Mouse (Mus musculus) liver, embryonic 14.5 days (tissue): ENCODE measurements around the gene Nxnl1. TPM values are rescaled to one million over a fixed set of nuclear protein-coding genes. Genes with fewer than 3 reads are reported as not detected.

Source experiments
- ATAC-seq: fragments of 200-750 bp; cut with Nextera tagmentation; 2 replicates; pipeline ENCODE4 v1.8.0; 2017; ENCODE audit warnings: moderate number of reproducible peaks, mild to moderate bottlenecking, moderate library complexity; ENCODE audit not compliant: insufficient read depth
- DNase-seq, 3 experiments: peaks; one replicate each; pipeline ENCODE4 v3.0.0-alpha.2; 2012 to 2013; ENCODE audit warnings: low read depth in 3 of 3, low spot score in 3 of 3
- H3K27ac ChIP-seq: fragments of 300-500 bp; sonication (generic); 2 replicates; pipeline ENCODE4 v1.5.1; 2014; ENCODE audit warnings: moderate library complexity, mild to moderate bottlenecking, control low read depth, inconsistent platforms
- H3K27me3 ChIP-seq: fragments of 300-500 bp; sonication (generic); 2 replicates; pipeline ENCODE4 v1.6.1; 2014; ENCODE audit warnings: mild to moderate bottlenecking, low read length, moderate library complexity; ENCODE audit not compliant: control insufficient read depth, insufficient read depth
- H3K36me3 ChIP-seq: fragments of 300-500 bp; sonication (generic); replicated peaks from 2 replicates; pipeline ENCODE4 v1.6.1; 2014; ENCODE audit warnings: low read depth; ENCODE audit not compliant: control insufficient read depth, insufficient read depth
- H3K4me1 ChIP-seq, 2 experiments: fragments of 200-500 bp in 1 of 2; fragments of 300-500 bp in 1 of 2; sonication (generic) in 1 of 2; replicated peaks; 2 replicates each; pipeline ENCODE4 v1.6.1; 2012 to 2014; ENCODE audit warnings: antibody characterized with exemption in 1 of 2, inconsistent platforms in 1 of 2, low read length in 1 of 2; ENCODE audit not compliant: control insufficient read depth in 2 of 2, insufficient read depth in 2 of 2
- H3K4me2 ChIP-seq: fragments of 300-500 bp; sonication (generic); 2 replicates; pipeline ENCODE4 v1.6.1; 2014; ENCODE audit warnings: low read depth, mild to moderate bottlenecking, control low read depth, moderate library complexity
- H3K4me3 ChIP-seq, 2 experiments: fragments of 200-500 bp in 1 of 2; fragments of 300-500 bp in 1 of 2; sonication (generic) in 1 of 2; 2 replicates each; pipeline ENCODE4 v1.5.1; 2012 to 2014; ENCODE audit warnings: low read depth in 2 of 2, low read length in 2 of 2, mild to moderate bottlenecking in 2 of 2, control low read depth in 1 of 2, inconsistent platforms in 1 of 2, moderate library complexity in 1 of 2; ENCODE audit not compliant: insufficient read depth in 1 of 2
- H3K9ac ChIP-seq: fragments of 300-500 bp; sonication (generic); replicated peaks from 2 replicates; pipeline ENCODE4 v1.6.1; 2014; ENCODE audit warnings: mild to moderate bottlenecking, control low read depth, moderate library complexity
- H3K9me3 ChIP-seq: fragments of 300-500 bp; sonication (generic); 2 replicates; pipeline ENCODE4 v1.6.1; 2016; ENCODE audit warnings: low read length, mixed read lengths; ENCODE audit not compliant: control insufficient read depth
- CTCF ChIP-seq: IDR thresholded peaks from 2 replicates; pipeline ENCODE4 v1.5.1; 2016; ENCODE audit warnings: antibody characterized with exemption, low read depth, control low read depth
- EP300 ChIP-seq: IDR thresholded peaks from 2 replicates; pipeline ENCODE4 v1.6.1; 2016; ENCODE audit warnings: antibody characterized with exemption, low read depth
- WGBS: fragments of 180-500 bp; shearing (Covaris S2); extraction: QIAGEN DNeasy Blood & Tissue Kit; methylation state at CpG from one replicate; pipeline ENCODE4 v1.1.7; 2014; ENCODE audit not compliant: insufficient replicate concordance; 5-methylcytosine and 5-hydroxymethylcytosine counted together
- polyA plus RNA-seq, 2 experiments: library from polyadenylated mRNA; depleted of rRNA in 1 of 2; stranded (reverse) in 1 of 2; unstranded in 1 of 2; fragments of >200 nt; fragmentation: Nextera tagmentation in 1 of 2; extraction: Ambion mirVana in 1 of 2; gene quantifications; 2 replicates each; pipeline versions ENCODE4 v1.2.1 to v1.2.3; 2012 to 2014

Gene Nxnl1
- polyA plus RNA-seq, 2 experiments = 0.06 TPM; not detected in 1

DNA sequence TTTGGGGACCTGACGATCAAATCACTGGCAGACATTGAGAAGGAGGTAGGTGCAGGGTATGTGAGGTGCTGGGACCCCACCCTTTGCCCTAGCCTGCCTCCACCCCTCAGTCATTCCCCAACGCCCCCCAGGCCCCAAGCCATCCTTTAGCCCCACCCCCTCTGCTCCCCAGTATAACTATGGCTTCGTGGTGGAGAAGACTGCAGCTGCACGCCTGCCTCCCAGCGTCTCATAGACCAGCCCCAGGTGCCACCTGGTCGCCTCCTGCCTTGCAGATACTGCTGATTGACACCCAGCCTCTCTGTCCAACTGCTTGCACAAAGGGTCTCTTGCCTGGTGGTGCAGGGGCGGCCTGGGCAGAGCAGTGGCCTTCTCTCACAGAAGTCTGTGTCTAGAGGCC is 18.8 kb downstream of the Nxnl1 start:
- Histone ChIP-seq H3K27ac (no peak overlapping the region), H3K9ac (no peak overlapping the region), H3K4me3 (no peak overlapping the region), H3K4me1 (peaks cover 3 to 6% of the 10 kb centered on the region in 2 experiments; a peak in 1 of 4 replicates), H3K9me3 (no peaks in the 10 kb centered on the region), H3K4me2 (no peak overlapping the region), H3K27me3 (no peaks in the 10 kb centered on the region), H3K36me3 (no peaks in the 10 kb centered on the region; the same call in 1 of the 2 replicates)
- 71% methylated on average over 7 of the region's 7 CpGs for WGBS
- DNase-seq (no peak), ATAC-seq (no peak)
- TF ChIP-seq CTCF = no peak
- no peak for TF ChIP-seq EP300

DNA sequence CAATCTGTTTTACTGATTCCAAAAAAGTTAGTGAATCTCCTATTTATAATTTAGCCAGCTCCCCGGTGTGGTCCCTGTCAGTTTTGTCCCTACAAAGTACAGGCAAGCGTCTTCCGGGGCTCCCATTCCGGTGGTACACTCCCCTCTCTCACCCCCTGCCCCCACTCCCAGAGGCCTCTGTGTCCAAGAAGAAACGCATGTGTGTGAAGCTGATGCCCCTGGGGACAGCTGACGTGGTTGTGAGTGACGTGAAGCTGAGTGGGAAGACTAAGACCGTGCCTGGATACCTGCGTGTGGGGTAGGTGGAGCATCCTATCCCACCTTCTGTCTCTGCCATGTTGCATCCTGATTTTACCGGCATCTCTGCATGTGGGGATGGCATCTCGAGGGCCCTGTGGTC is 21.3 kb downstream of the Nxnl1 start:
- peaks cover 3 to 6% of the 10 kb centered on the region in 2 experiments; a peak in 1 of 4 replicates for H3K4me1 ChIP-seq
- TF ChIP-seq EP300 = no peak
- TF ChIP-seq CTCF = no peak
- 81% methylated on average over 11 of the region's 11 CpGs for WGBS
- no peak overlapping the region for H3K4me2 ChIP-seq
- DNase-seq (no peak), ATAC-seq (no peak)
- no peaks in the 10 kb centered on the region for H3K9me3 ChIP-seq
- H3K9ac ChIP-seq = no peak overlapping the region
- no peaks in the 10 kb centered on the region for H3K27me3 ChIP-seq
- no peaks in the 10 kb centered on the region; the same call in 1 of the 2 replicates for H3K36me3 ChIP-seq
- H3K27ac ChIP-seq = no peak overlapping the region
- no peak overlapping the region for H3K4me3 ChIP-seq

DNA sequence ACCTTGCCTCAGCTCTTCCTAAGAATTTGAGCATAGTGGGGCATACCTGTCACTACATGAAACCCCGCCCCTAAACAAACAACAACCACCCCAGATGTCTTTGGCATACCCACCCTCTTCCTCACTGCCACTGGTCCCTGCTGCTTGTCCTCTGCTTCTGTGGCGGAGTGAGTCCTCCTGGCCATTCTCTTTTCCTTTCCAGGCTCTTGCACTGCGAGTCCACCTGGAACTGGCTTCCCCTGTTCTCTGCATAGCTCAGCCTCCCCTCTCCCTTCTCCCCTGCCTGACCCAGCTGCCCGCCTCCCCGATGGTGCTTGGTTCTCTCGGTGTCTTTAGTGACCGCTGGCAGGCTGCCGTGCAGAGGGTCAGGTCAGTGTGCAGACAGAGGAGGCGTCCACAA is 22.6 kb downstream of the Nxnl1 start:
- Histone ChIP-seq H3K4me2 (peak overlapping the region; percentile 83), H3K9me3 (no peaks in the 10 kb centered on the region), H3K27me3 (no peaks in the 10 kb centered on the region), H3K4me1 (peaks cover 3 to 6% of the 10 kb centered on the region in 2 experiments; a peak in 1 of 4 replicates), H3K4me3 (peak overlapping the region in 1 of 2 experiments; percentile 73; a peak in 1 of 4 replicates), H3K36me3 (no peaks in the 10 kb centered on the region; the same call in 1 of the 2 replicates), H3K27ac (no peak overlapping the region), H3K9ac (no peak overlapping the region; the same call in 1 of the 2 replicates)
- 76% methylated on average over 9 of the region's 9 CpGs for WGBS
- ATAC-seq (no peak), DNase-seq (no peak)
- TF ChIP-seq EP300 (no peak), CTCF (no peak)

DNA sequence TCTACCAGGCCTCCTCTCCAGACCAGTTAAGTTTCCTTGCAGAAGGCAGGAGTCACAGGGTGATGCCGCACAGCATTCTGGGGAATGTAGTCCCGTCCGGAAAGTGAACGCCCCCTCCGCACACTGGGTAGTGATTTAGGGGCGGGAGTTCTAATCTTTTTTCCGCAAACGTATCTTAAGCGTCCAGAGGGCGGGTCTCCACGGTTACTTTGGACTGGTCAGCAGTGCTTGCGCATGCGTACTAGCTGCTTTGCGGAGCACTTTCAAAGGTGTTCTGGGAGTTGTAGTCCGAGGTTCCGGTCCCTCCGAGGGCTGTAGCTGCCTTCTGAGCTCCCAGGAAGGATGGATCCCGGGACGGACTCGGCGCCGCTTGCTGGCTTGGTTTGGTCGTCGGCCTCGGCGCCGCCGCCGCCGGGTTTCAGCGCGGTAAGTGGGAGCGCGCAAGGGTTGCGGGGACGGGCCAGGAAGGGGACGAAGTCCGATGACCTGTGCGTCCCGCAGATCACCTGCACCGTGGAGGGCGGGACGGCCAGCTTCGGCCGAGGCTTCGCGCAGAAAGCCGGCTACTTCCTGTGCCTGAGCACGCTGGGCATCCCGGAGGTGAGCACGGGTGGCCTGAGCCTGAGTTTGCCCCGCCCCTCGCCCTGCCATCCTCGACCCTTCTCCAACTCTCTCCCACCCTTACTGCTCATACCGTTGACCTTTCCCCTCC is 23.6 kb downstream of the Nxnl1 start, which contains the start of gene Mvb12a:
TSS of gene Mvb12a (plus strand) at position 291 of the 712 bp plus-strand sequence.
- peak within 1 kb of the TSS; percentile 83 for H3K4me2 ChIP-seq
- no peaks in the 10 kb centered on the region for H3K9me3 ChIP-seq
- WGBS = under 1% methylated on average over 55 of the region's 55 CpGs
- peaks cover 8 to 9% of the 10 kb centered on the region in 2 experiments for H3K4me1 ChIP-seq
- peak; percentile 94 to 96 (median 96) for DNase-seq
- peak within 1 kb of the TSS; percentile 63 to 73 for H3K4me3 ChIP-seq
- H3K9ac ChIP-seq = peak within 1 kb of the TSS; percentile 56
- H3K36me3 ChIP-seq = no peaks in the 10 kb centered on the region; the same call in 1 of the 2 replicates
- TF ChIP-seq EP300 (0 out of 2 replicates have a peak, but pooled peaks have one; percentile 20), CTCF (no peak)
- H3K27me3 ChIP-seq = no peaks in the 10 kb centered on the region
- peak; percentile 93 for ATAC-seq
- H3K27ac ChIP-seq = no peak within 1 kb of the TSS
